Mouse (Mus musculus): ENCODE data around the gene Il17a. TPM values are rescaled to one million over a fixed set of nuclear protein-coding genes. Genes with fewer than 3 reads are reported as not detected.
"Not testable (repeated sequence)": the region's sequence is repeated elsewhere in the genome, so short reads cannot be mapped to it uniquely, and the experiment has no call there.

Il17a gene
- total RNA-seq (2015): not detected in 2 replicates
- not detected in 2 replicates for total RNA-seq (2017)

GRCm38 (mm10) chr1:20730903-20731302 lies at the start of gene Il17a:
TSS of gene Il17a (plus strand) at chr1:20730905.
- ATAC-seq (ENCODE audit: poor library complexity, severe bottlenecking): no peak

GRCm38 (mm10) chr1:20682849-20683248 lies 47.9 kb upstream of the Il17a start:
- no peak for ATAC-seq (ENCODE audit: poor library complexity, severe bottlenecking)

GRCm38 (mm10) chr1:20683386-20683785 lies 47.3 kb upstream of the Il17a start:
- no peak for ATAC-seq (ENCODE audit: poor library complexity, severe bottlenecking)

GRCm38 (mm10) chr1:20683853-20684252 lies 46.9 kb upstream of the Il17a start:
- ATAC-seq (ENCODE audit: poor library complexity, severe bottlenecking): no peak

GRCm38 (mm10) chr1:20684403-20684802 lies 46.3 kb upstream of the Il17a start:
- ATAC-seq (ENCODE audit: poor library complexity, severe bottlenecking): no peak

- ATAC-seq (ENCODE audit: poor library complexity, severe bottlenecking): no peak
Observed at GRCm38 (mm10) chr1:20685393-20685792, 45.3 kb upstream of the Il17a start.

GRCm38 (mm10) chr1:20685907-20686306 lies 44.8 kb upstream of the Il17a start:
- ATAC-seq (ENCODE audit: poor library complexity, severe bottlenecking): no peak

- ATAC-seq (ENCODE audit: poor library complexity, severe bottlenecking): no peak
Observed at GRCm38 (mm10) chr1:20691336-20691735, 39.4 kb upstream of the Il17a start.

- ATAC-seq (ENCODE audit: poor library complexity, severe bottlenecking): no peak
Observed at GRCm38 (mm10) chr1:20693634-20694313, 36.9 kb upstream of the Il17a start.

GRCm38 (mm10) chr1:20700011-20700410 lies 30.7 kb upstream of the Il17a start:
- no peak for ATAC-seq (ENCODE audit: poor library complexity, severe bottlenecking)

- ATAC-seq (ENCODE audit: poor library complexity, severe bottlenecking): no peak
Observed at GRCm38 (mm10) chr1:20736572-20736971, 5.9 kb downstream of the Il17a start.

GRCm38 (mm10) chr1:20738483-20738882 lies 7.8 kb downstream of the Il17a start:
- ATAC-seq (ENCODE audit: poor library complexity, severe bottlenecking): no peak

GRCm38 (mm10) chr1:20740496-20740998 lies 9.8 kb downstream of the Il17a start:
- 0 out of 2 replicates have a peak, but pooled peaks have one; percentile 21 for ATAC-seq (ENCODE audit: poor library complexity, severe bottlenecking)

GRCm38 (mm10) chr1:20754439-20754838 lies 23.7 kb downstream of the Il17a start:
- ATAC-seq (ENCODE audit: poor library complexity, severe bottlenecking): no peak

- no peak for ATAC-seq (ENCODE audit: poor library complexity, severe bottlenecking)
Observed at GRCm38 (mm10) chr1:20757586-20757985, 26.9 kb downstream of the Il17a start.

- no peak for ATAC-seq (ENCODE audit: poor library complexity, severe bottlenecking)
Observed at GRCm38 (mm10) chr1:20759799-20760198, 29.1 kb downstream of the Il17a start.

- ATAC-seq (ENCODE audit: poor library complexity, severe bottlenecking): no peak
Observed at GRCm38 (mm10) chr1:20760331-20760730, 29.6 kb downstream of the Il17a start.

GRCm38 (mm10) chr1:20761411-20761810 lies 30.7 kb downstream of the Il17a start:
- ATAC-seq (ENCODE audit: poor library complexity, severe bottlenecking): no peak

- ATAC-seq (ENCODE audit: poor library complexity, severe bottlenecking): no peak
Observed at GRCm38 (mm10) chr1:20766526-20766925, 35.8 kb downstream of the Il17a start.

- not testable (repeated sequence) for ATAC-seq (ENCODE audit: poor library complexity, severe bottlenecking)
Observed at GRCm38 (mm10) chr1:20774026-20774730, 43.5 kb downstream of the Il17a start.

GRCm38 (mm10) chr1:20778366-20778765 lies 47.7 kb downstream of the Il17a start:
- no peak for ATAC-seq (ENCODE audit: poor library complexity, severe bottlenecking)

Measured in megakaryocyte, adult 5-6 weeks (primary cell).